Mouse (Mus musculus): ENCODE measurements around the gene P4htm. TPM values are rescaled to one million over a fixed set of nuclear protein-coding genes. Genes with fewer than 3 reads are reported as not detected.
"Not testable (repeated sequence)": the region's sequence is repeated elsewhere in the genome, so short reads cannot be mapped to it uniquely, and the experiment has no call there.

The P4htm gene
- 1 to 10 TPM; 4.0 to 4.1 TPM for total RNA-seq (2021)
- long read RNA-seq, experiment 1, transcript P4htm-201 (9 exons, 1,841 nt): major isoform, 10 of 11 reads
- long read RNA-seq, experiment 1, partial matches to known transcripts: 0 of 11 reads
- long read RNA-seq, experiment 1, other reads (novel, unspliced or antisense): 1 of 11 reads
- long read RNA-seq, experiment 2, transcript P4htm-201 (9 exons, 1,841 nt): major isoform, 13 of 15 reads
- long read RNA-seq, experiment 2, partial matches to known transcripts: 0 of 15 reads
- long read RNA-seq, experiment 2, other reads (novel, unspliced or antisense): 2 of 15 reads

DNA sequence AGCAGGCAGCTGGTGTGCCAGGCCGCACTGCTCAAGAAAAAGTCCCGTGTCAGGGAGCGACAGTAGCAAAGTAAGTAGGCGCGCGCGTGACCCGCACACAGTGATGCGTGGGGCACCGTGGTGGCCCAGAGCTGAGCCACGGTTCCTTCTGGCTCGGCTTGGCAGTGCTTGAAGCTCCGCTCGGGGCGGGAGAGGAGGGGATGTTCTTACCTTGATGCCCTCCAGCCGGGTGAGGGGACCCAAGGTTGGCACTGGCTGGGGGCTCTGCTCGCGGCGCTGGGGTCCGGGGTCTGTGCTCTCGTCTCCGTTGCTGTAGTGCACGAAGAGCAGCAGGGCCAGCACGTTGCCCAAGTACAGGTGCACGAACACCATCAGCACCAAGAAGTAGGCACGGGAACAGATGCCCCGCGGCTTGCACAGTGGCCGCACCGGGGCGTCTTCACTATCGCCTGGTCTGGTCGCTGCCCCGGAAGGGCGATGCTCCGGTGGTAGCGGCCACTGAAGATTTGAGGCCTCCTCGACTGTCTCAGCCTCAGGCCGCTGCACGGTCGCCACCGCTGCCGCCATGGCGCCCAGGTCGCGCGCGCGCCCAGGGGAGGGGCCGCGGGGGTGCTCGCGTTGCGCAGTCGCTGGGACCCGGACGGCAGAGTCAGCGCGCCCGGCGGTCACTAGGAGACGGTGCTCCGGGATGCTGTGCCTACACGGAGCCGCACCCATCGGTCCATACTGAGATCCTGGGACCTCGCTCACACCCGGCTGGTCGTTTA, at the start of gene P4htm:
Gene P4htm (minus strand): TSS at position 670 of the 767 bp plus-strand sequence.
- intact Hi-C loops (cut with DNase I; ENCODE audit: low total_unique reads): no loop called here
- peak; percentile 75 for DNase-seq

DNA sequence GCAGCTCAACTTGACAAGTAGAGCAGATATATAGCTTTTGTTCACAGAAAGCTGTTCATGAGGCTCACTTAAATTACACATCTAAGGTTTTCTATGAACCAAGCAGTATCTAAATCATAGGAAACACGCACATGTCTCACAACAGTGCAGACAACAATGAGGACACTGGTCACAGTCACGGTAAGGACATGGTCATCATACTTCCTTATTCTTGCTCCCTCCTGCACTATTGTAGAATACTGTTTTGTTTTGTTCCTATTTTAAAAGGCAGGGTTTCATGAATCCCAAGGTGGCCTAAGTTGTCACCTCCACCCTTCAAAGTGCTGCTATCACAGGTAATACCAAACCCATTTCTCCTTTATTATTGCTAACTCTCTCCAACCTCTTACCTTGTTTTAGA, 42.4 kb upstream of the P4htm start:
- intact Hi-C loops (cut with DNase I; ENCODE audit: low total_unique reads): no loop called here

DNA sequence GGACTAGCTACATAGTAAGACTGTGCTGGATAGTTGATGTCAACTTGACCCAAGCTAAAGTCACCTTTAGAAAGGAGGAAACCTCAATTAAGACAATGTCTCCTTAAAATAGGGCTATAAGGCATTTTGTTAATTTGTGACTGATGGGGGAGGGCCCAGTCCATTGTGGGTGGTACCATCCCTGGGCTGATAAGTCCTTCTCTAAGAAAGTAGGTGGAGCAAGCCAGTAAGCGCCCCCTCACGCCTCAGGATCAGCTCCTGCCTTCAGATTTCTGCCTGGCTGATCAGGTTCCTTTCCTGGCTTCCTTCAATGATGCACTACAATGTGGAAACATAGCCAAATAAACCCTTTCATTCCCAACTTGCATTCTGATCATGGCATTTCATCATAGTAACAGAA, 37.9 kb upstream of the P4htm start:
- no peak for DNase-seq
- intact Hi-C loops (cut with DNase I; ENCODE audit: low total_unique reads): no loop called here

More for the DNA sequence above, 42.4 kb upstream of the P4htm start:
- no peak for DNase-seq

DNA sequence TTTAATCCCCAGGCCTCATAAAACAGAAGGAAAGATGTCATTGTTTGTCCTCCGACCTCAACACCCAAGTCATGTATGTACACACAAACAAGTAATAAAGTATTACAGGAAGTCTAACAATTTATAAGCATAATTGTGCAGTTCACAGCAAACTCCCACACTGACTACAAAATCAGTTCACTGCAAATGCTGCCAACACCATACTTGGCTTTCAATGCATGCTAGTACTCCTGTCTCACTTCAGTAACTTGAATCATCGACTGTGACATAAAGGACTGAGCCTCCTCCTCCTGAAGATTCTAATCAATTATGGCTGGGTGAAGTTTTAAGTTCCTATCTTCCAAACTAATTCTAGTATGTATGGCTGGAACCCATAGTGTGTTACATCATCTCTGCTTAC, 36.4 kb upstream of the P4htm start:
- no peak for DNase-seq
- intact Hi-C loops (cut with DNase I; ENCODE audit: low total_unique reads): no loop called here

DNA sequence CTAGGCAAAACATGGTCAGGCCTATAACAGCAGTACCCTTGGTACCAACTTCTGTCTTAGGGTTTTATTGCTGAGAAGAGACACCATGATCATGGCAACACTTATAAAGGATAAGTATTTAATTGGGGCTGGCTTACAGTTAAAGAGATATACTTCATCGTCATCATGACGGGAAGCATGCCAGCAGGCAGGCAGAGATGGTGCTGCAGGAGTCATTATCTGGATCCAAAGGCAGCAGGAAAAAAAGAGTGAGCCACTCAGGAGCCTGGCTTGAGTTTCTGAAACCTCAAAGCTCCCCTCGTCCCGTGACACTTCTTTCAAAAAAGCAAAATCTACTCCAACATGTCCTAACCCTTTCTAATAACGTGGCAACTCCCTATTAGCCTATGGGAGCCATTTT, 34.9 kb upstream of the P4htm start:
- no peak for DNase-seq
- intact Hi-C loops (cut with DNase I; ENCODE audit: low total_unique reads): no loop called here

DNA sequence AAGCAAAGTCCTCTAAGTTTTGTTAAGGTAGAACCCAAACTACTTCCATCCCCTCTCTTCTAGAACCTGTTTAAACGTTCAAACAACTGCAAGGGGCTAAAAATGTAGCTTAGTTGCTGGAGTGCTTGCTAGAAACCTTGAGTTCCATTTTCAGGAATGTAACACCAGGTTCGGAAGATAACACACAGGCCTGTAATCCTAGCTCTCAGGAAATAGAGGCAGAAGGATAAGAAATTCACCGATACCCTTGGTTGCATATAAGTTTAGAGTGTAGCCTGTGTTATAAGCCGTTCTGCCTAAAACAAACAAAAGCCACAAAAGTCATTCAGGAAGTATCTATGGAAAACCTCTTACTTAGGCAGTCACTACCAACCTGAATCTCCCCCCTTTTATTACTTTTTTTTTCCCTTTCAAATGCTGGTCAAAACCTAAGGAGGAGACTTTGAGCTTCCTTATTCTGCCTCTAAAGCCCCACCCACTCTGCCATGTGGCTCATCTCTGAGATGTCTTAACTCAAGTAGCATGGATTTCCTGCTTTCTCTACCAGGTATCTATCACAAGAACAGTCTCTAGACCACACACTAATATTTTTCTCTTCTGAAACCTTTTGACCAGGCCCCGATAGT, 34.3 kb upstream of the P4htm start:
- DNase-seq: no peak
- intact Hi-C loops (cut with DNase I; ENCODE audit: low total_unique reads): no loop called here

DNA sequence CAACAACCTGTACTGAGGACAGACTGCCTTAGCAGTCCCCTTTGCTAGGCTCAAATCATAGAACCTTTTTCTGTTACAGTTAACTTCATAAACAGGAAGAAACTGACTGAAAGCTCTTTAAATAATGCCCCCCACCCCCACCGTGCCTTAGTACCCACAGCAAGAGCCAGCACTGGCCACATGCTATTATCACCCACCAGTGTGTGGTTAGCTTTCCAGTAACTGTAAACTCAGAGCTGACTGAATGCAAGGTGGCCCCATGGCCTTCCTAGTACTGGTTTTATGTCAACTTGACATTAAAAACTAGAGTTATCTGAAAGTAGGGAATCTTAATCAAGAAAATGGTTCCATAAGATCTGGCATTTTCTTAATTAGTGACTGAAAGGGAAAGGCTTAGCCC, 33.2 kb upstream of the P4htm start:
- no peak for DNase-seq
- intact Hi-C loops (cut with DNase I; ENCODE audit: low total_unique reads): no loop called here

DNA sequence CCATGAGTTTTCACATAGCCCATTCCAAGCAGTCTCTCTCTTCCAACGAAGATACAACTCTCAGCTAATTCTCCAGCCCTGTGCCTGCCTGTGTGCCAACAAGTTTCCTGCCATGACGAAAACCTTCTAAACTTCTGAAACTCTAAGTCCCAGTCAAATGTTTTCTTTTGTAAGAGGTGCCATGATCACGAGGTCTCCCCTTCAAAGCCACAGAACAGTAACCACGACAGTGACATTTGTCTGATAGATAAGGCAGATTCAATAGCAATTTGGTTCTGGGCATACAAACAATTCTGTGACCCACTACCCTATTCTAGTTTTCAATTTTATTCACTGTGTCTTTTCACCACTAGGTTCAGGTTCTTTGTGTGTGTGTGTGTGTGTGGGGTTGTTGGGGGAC, 30.7 kb upstream of the P4htm start:
- DNase-seq: no peak
- intact Hi-C loops (cut with DNase I; ENCODE audit: low total_unique reads): no loop called here

DNA sequence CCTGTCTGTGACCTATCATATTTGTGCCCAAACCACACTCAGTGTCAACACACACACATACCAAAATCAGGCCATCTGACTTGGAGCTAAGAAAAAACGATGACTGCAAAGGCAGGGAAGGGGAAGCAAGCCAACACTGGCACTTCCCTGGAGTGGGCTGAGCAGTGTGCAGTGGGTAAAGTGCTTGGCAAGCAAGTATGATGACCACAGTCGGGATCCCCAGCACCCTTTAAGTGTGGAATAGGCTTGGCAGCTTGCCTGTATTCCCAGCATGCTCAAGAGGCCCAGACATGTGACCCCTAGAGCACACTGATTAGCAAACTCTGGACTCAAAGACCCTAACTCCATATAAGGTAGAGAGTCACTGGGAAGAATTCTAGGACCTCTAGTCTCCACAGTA, 29.0 kb upstream of the P4htm start:
- peak; percentile 9 for DNase-seq
- intact Hi-C loops (cut with DNase I; ENCODE audit: low total_unique reads): no loop called here

DNA sequence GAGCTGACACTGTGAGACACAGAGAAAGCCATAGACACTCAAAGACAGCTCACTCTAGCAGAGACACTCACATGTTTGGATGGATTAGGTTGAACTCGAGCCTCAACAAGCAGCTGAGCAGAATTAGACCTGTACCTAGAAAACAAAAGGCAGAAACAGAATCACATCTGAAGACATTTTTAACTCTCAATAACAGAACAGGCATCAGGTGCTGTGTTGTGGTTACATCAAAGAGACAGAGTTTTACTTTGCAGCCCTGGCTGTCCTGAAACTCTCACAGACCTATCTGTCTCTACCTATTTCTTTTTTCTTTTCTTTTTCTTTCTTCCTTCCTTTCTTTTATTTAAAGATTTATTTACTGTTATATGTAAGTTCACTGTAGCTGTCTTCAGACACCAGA, 19.8 kb upstream of the P4htm start:
- intact Hi-C loops (cut with DNase I; ENCODE audit: low total_unique reads): no loop called here
- no peak for DNase-seq

DNA sequence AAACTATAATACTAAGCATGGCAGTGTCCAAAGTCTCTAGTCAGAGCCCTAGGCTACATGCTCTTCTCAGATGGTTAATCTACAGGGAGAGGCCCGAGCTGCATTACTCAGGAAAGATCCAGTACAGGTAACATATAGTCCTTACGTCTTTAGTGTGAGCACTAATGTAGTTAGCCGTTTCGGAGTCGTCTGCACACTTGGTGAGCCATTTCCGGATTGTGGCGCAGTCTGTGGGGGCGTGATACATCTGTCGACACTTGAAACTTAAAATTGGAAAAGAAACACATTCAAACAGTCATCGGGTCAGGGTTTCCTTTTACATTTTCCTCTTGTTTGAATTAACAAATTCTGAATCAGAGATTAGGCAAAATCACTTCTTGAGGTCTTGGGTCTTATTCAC, 14.0 kb upstream of the P4htm start:
- intact Hi-C loops (cut with DNase I; ENCODE audit: low total_unique reads): no loop called here
- DNase-seq: no peak

DNA sequence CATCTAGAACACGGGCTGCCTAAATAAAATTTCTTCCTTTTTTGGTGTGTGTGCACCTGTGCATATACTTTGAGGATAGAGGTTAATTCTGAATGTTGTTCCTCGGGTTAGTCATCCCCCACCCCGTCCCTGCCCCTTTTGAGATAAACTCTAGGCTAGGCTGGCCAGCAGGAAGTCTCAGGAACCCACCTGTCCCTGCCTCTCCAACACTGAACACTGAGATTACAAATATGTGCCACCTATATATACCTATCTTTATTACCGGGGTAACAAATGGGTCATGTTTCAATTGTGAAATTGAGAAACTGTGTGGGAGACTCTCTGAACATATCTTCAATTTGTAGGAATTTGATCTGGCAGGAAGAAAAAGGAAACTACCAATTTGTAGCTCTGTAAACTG, 11.4 kb upstream of the P4htm start:
- intact Hi-C loops (cut with DNase I; ENCODE audit: low total_unique reads): no loop called here
- no peak for DNase-seq

DNA sequence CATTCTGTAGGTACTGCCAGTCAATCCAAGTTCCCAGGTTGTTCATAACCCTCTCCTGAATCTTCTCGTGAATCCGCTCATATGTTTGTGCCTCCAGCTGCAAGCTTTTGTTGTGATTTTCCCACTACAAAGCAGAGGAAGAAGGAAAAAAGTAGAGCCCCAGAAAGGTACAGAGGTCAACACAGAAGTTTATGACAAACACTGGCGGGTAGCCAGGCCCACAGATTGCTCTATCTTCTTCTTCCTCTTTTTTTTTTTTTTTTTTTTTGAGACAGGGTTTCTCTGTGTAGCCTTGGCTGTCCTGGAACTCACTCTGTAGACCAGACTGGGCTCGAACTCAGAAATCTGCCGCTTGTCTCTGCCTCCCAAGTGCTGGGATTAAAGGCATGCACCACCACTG, 10.5 kb upstream of the P4htm start:
- DNase-seq; intact Hi-C loops (cut with DNase I; ENCODE audit: low total_unique reads): not testable (repeated sequence)

DNA sequence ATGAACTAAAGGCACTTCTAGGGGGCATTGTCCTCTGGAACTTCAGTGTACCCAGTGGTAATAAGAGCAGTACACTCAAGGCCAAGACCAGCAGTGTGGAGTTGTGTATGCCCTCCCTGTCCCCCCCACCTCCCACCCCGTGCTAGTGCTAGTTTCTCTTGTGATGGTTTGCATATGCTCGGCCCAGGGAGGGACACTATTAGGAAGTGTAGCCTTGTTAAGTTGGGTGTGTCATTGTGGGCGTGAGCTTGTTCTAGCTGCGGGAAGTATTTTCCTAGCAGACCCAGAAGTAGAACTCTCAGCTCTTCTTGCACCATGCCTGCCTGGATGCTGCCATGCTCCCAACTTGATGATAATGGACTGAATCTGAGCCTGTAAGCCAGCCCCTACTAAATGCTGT, 4.5 kb upstream of the P4htm start:
- intact Hi-C loops (cut with DNase I; ENCODE audit: low total_unique reads): no loop called here
- DNase-seq: no peak

DNA sequence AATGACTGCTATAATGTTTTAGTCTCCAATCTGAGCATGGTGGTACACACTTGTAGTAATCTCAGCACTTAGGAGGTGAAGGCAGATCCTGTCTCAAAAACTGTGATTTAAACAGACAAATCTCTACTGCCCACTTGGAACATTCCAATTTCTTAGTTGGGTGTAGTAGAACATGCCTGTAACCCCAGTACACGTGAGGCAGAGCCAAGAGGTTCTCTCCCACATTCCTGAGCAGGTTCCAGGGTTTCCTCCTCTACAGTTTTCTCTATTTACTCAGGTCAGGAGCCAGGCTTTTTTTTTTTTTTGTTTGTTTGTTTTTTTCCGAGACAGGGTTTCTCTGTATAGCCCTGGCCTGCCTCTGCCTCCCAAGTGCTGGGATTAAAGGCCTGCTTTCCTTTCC, 2.5 kb upstream of the P4htm start:
- intact Hi-C loops (cut with DNase I; ENCODE audit: low total_unique reads): no loop called here
- DNase-seq: no peak

DNA sequence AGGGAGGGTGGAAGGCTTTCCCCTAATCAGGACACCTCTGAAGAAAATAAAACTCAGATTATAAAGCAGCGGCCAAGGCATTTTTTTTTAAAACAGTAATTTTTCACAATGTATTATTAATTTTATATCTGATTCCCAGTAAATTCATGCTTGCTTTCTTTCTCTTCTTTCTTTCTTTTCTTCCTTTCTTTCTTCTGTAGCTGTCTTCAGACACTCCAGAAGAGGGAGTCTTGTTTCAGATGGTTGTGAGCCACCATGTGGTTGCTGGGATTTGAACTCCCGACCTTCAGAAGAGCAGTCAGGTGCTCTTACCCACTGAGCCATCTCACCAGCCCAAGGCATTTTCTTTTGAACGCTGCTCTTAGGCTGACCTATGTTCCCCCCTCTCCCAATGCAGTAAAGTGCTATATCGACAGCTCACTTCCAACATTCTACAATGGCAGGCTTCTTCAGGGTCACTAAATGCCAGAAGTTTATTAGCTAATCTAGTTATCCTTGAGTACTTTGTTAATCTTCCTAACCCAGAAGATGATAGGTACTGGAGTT, 1.6 kb upstream of the P4htm start:
- intact Hi-C loops (cut with DNase I; ENCODE audit: low total_unique reads): no loop called here
- DNase-seq: no peak

DNA sequence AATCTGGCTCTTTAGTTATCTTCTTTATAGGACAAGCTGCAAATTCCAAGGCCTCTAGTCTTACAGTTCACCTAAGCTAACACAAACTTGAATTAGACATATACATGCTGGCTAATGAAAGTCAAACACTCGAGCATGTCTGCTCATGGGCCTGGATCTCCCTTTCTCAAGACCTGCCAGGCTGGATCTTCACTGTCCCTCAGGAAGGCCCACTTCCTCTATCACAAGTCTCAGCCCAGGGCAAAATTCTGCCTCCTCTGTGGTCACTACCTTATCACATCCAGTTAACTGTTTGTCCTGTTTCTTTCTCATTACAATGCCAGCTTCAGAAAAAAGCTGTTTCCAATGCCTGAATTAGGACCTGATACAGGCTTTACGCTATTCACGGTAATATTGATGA, 3.1 kb downstream of the P4htm start:
- intact Hi-C loops (cut with DNase I; ENCODE audit: low total_unique reads): no loop called here

DNA sequence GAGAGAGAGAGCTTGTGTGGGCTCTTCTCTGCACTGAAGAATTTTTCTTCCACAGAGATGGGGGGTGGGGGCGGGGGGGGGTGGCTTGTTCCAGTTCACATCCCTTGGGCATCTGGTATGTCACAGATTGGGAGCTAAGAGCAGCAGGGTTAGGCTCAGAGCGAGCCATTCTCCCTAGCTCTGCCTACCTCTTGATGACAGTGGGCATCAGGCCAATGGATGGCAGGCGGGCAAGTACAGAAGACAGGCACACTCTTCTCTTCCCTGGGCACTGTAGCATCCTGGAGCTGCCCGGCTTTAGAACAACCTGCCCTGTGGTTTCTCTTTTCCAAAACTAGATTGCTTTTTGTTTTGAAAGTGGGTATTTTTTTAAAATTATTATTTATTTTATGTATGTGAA, 6.0 kb downstream of the P4htm start:
- intact Hi-C loops (cut with DNase I; ENCODE audit: low total_unique reads): no loop called here
- DNase-seq: no peak

More for the DNA sequence above, 3.1 kb downstream of the P4htm start:
- no peak for DNase-seq

DNA sequence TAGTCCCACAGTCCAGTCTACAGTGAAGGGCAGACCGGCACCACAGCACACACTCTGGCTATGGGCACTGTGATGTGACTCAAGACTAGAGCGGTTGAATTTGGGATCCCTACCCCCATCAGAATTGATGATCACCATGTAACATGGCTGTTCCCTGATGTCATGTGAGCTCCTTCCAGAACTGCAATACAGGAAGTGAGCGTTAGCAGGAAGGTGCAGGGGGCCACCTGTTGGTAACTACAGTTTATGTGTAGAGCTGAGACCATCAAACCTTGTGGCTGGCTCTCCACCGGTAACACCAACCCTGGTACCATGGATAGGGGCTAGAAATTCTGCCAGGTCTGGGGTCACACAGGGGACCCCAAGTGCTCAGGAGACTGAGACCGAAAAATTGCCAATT, 8.2 kb downstream of the P4htm start:
- intact Hi-C loops (cut with DNase I; ENCODE audit: low total_unique reads): no loop called here
- DNase-seq: no peak

DNA sequence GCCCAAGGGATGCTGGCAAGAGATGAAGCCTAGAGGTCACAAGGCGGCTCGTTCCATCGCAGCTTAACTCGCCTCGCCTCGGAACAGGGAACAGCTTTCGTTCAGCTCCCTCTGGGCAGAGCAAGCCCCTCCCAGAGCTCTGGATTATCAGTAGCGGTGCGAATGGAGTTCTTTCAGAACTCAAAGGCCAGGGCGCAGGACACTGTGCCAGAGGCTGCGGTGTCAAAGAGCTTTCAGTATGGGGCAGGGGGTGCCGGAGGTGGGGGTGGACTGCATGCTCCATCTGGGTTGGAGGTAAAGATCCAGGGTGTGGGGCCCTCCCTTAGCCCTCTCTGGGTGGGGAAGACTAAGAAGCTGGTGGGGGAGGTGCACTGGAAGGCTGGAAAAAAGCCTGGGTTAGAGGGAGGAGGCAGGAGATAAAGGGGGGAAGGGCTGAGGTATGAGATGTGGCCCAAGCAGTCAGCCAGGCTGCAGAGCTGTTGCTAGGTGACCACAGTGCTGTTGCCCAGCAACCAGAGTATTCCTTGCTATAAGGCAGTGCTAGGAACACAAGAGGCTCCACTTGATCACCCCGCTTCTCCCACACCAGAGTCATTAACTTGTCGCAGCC, 9.8 kb downstream of the P4htm start:
- intact Hi-C loops (cut with DNase I; ENCODE audit: low total_unique reads): no loop called here
- DNase-seq: peak; percentile 64

Measured in gastrocnemius, postnatal 14 days (tissue).